ENCODE assay signal across 8 mouse cellular contexts in genomic region chr16:11060645-11061044, GRCm38 (mm10). TPM values are rescaled to one million over a fixed set of nuclear protein-coding genes. Genes with fewer than 3 reads are reported as not detected.
DNase-seq lines count a peak whose midpoint lies in the region; ATAC-seq lines count a peak whose summit lies in the region.

TSS of gene Snn (plus strand) at chr16:11060945.

- no peak for DNase-seq in lung, postnatal 36 days
- DNase-seq in cerebellum, adult 9-10 months = no peak
- DNase-seq in cerebellum, postnatal 14 days = no peak

- ATAC-seq in lung, embryonic 15.5 days (ENCODE audit: borderline replicate concordance, extremely low read depth, low FRiP score, low TSS enrichment) = no peak
- ATAC-seq in forebrain, embryonic 12.5 days (ENCODE audit: low FRiP score) = no peak
- ATAC-seq in hindbrain, embryonic 13.5 days (ENCODE audit: low FRiP score) = no peak
- no peak for ATAC-seq in midbrain, embryonic 16.5 days
- no peak for ATAC-seq in CD4-positive, CD25-positive, alpha-beta regulatory T cell, adult 4 months

- no peaks in the 10 kb centered on the region for H3K27me3 ChIP-seq in lung, embryonic 15.5 days
- H3K27me3 ChIP-seq in forebrain, embryonic 12.5 days = no peaks in the 10 kb centered on the region
- H3K27me3 ChIP-seq in hindbrain, embryonic 13.5 days = no peaks in the 10 kb centered on the region
- no peaks in the 10 kb centered on the region for H3K27me3 ChIP-seq in midbrain, embryonic 16.5 days (ENCODE audit: control insufficient read depth, insufficient read depth, low read depth, low read length)

- H3K4me2 ChIP-seq in lung, embryonic 15.5 days = no peak within 1 kb of the TSS
- H3K4me2 ChIP-seq in forebrain, embryonic 12.5 days = no peak within 1 kb of the TSS
- H3K4me2 ChIP-seq in hindbrain, embryonic 13.5 days = no peak within 1 kb of the TSS
- H3K4me2 ChIP-seq in midbrain, embryonic 16.5 days (ENCODE audit: low read length) = no peak within 1 kb of the TSS

- WGBS in lung, embryonic 15.5 days = 84% methylated on average over 4 of the region's 4 CpGs
- WGBS in forebrain, embryonic 12.5 days = 86% methylated on average over 4 of the region's 4 CpGs
- 82% methylated on average over 4 of the region's 4 CpGs for WGBS in hindbrain, embryonic 13.5 days
- 92% methylated on average over 4 of the region's 4 CpGs for WGBS in midbrain, embryonic 16.5 days

- H3K4me1 ChIP-seq in lung, embryonic 15.5 days = peaks cover 23% of the 10 kb centered on the region
- H3K4me1 ChIP-seq in forebrain, embryonic 12.5 days = peaks cover 27% of the 10 kb centered on the region
- H3K4me1 ChIP-seq in hindbrain, embryonic 13.5 days (replicated peaks) = peaks cover 32% of the 10 kb centered on the region
- H3K4me1 ChIP-seq in midbrain, embryonic 16.5 days (ENCODE audit: control insufficient read depth, insufficient read depth, low read length) = peaks cover 6% of the 10 kb centered on the region

- no peaks in the 10 kb centered on the region for H3K36me3 ChIP-seq in lung, embryonic 15.5 days
- H3K36me3 ChIP-seq in forebrain, embryonic 12.5 days (replicated peaks) = no peaks in the 10 kb centered on the region
- no peaks in the 10 kb centered on the region for H3K36me3 ChIP-seq in hindbrain, embryonic 13.5 days
- no peaks in the 10 kb centered on the region for H3K36me3 ChIP-seq in midbrain, embryonic 16.5 days (ENCODE audit: control insufficient read depth, insufficient read depth, low read length)

- no peaks in the 10 kb centered on the region for H3K9me3 ChIP-seq in lung, embryonic 15.5 days
- H3K9me3 ChIP-seq in forebrain, embryonic 12.5 days = no peaks in the 10 kb centered on the region
- no peaks in the 10 kb centered on the region for H3K9me3 ChIP-seq in hindbrain, embryonic 13.5 days
- no peaks in the 10 kb centered on the region for H3K9me3 ChIP-seq in midbrain, embryonic 16.5 days (replicated peaks; ENCODE audit: control insufficient read depth, low read length, poor library complexity, severe bottlenecking)

- no peak within 1 kb of the TSS for H3K9ac ChIP-seq in lung, embryonic 15.5 days
- H3K9ac ChIP-seq in forebrain, embryonic 12.5 days = no peak within 1 kb of the TSS
- H3K9ac ChIP-seq in hindbrain, embryonic 13.5 days = no peak within 1 kb of the TSS
- H3K9ac ChIP-seq in midbrain, embryonic 16.5 days (ENCODE audit: low read depth, low read length) = no peak within 1 kb of the TSS

- no peak within 1 kb of the TSS for H3K27ac ChIP-seq in lung, embryonic 15.5 days
- no peak within 1 kb of the TSS for H3K27ac ChIP-seq in forebrain, embryonic 12.5 days
- no peak within 1 kb of the TSS for H3K27ac ChIP-seq in hindbrain, embryonic 13.5 days
- no peak within 1 kb of the TSS for H3K27ac ChIP-seq in midbrain, embryonic 16.5 days (ENCODE audit: low read length)

- no peak within 1 kb of the TSS for H3K4me3 ChIP-seq in lung, embryonic 15.5 days
- H3K4me3 ChIP-seq in forebrain, embryonic 12.5 days (replicated peaks) = no peak within 1 kb of the TSS
- H3K4me3 ChIP-seq in hindbrain, embryonic 13.5 days = no peak within 1 kb of the TSS
- H3K4me3 ChIP-seq in midbrain, embryonic 16.5 days (ENCODE audit: low read depth, low read length) = no peak within 1 kb of the TSS

RNA-seq across cellular contexts. Expression of gene Snn, which starts in this region (rescaled TPM):
- 47.2 and 47.6 TPM in 2 replicates for polyA plus RNA-seq in lung, embryonic 15.5 days (2015; fragmentation: Nextera tagmentation; extraction: Ambion mirVana)
- polyA plus RNA-seq in forebrain, embryonic 12.5 days (2016; fragmentation: Nextera tagmentation; extraction: Ambion mirVana) = 102 and 104 TPM in 2 replicates
- 145 TPM in 2 replicates for polyA plus RNA-seq in hindbrain, embryonic 13.5 days (2015; fragmentation: Nextera tagmentation; extraction: Ambion mirVana)
- 129 and 134 TPM in 2 replicates for polyA plus RNA-seq in midbrain, embryonic 16.5 days (2015; fragmentation: Nextera tagmentation; extraction: Ambion mirVana)
- polyA plus RNA-seq in CD4-positive, CD25-positive, alpha-beta regulatory T cell, adult 4 months (2017; shearing (Covaris generic)) = 1 to 10 TPM; 1.3 to 3.5 TPM

Comparison
In these comparisons a context has a peak if more than half of its experiments do, and no peak if none do; other contexts are left out.
1. RNA of gene Snn (polyA plus RNA-seq): 145 TPM in hindbrain, embryonic 13.5 days, 129 to 134 TPM in midbrain, embryonic 16.5 days, 102 to 104 TPM in forebrain, embryonic 12.5 days and 47.2 to 47.6 TPM in lung, embryonic 15.5 days; 1.3 to 3.5 TPM in CD4-positive, CD25-positive, alpha-beta regulatory T cell, adult 4 months; every median in the first group is over 10 times any median in the second.